Mouse (Mus musculus) neural tube, embryonic 12.5 days (tissue): ENCODE measurements at regions not wholly inside any gene's neighbourhood (a gene's known extent, or its start where the extent isn't known, plus 50 kb on each side); places are given as distances from the start of the nearest gene placed in this dataset.

ENCODE experiments used
- ATAC-seq: fragments of 200-750 bp; cut with Nextera tagmentation; 2 replicates; pipeline ENCODE4 v1.8.0; 2017; ENCODE audit warnings: low read depth, mild to moderate bottlenecking, moderate TSS enrichment, moderate library complexity; ENCODE audit not compliant: low FRiP score
- H3K27ac ChIP-seq: fragments of 300-500 bp; sonication (generic); 2 replicates; pipeline ENCODE4 v1.5.1; 2016
- H3K27me3 ChIP-seq: fragments of 300-500 bp; sonication (generic); replicated peaks from 2 replicates; pipeline ENCODE4 v1.6.1; 2016; ENCODE audit warnings: mild to moderate bottlenecking
- H3K36me3 ChIP-seq: fragments of 300-500 bp; sonication (generic); 2 replicates; pipeline ENCODE4 v1.6.1; 2016; ENCODE audit warnings: mild to moderate bottlenecking
- H3K4me1 ChIP-seq: fragments of 300-500 bp; sonication (generic); 2 replicates; pipeline ENCODE4 v1.6.1; 2016
- H3K4me2 ChIP-seq: fragments of 300-500 bp; sonication (generic); replicated peaks from 2 replicates; pipeline ENCODE4 v1.6.1; 2016; ENCODE audit warnings: mild to moderate bottlenecking
- H3K4me3 ChIP-seq: fragments of 300-500 bp; sonication (generic); 2 replicates; pipeline ENCODE4 v1.5.1; 2016
- H3K9ac ChIP-seq: fragments of 300-500 bp; sonication (generic); 2 replicates; pipeline ENCODE4 v1.6.1; 2016; ENCODE audit warnings: mild to moderate bottlenecking
- H3K9me3 ChIP-seq: fragments of 300-500 bp; sonication (generic); 2 replicates; pipeline ENCODE4 v1.6.1; 2016; ENCODE audit warnings: mild to moderate bottlenecking
- WGBS: fragments of 180-500 bp; shearing (Covaris S2); methylation state at CpG from one replicate; pipeline ENCODE4 v1.1.7; 2016; 5-methylcytosine and 5-hydroxymethylcytosine counted together

- H3K9ac ChIP-seq, result no peak overlapping the region
- H3K9me3 ChIP-seq, result no peaks in the 10 kb centered on the region
- no peaks in the 10 kb centered on the region for H3K36me3 ChIP-seq
- 90% methylated on average over 3 of the region's 3 CpGs for WGBS
- no peaks in the 10 kb centered on the region for H3K27me3 ChIP-seq
- H3K4me3 ChIP-seq, result no peak overlapping the region
- H3K4me1 ChIP-seq, result no peaks in the 10 kb centered on the region
- ATAC-seq, result no peak
- no peak overlapping the region for H3K27ac ChIP-seq
- no peak overlapping the region for H3K4me2 ChIP-seq
These were observed 146.5 kb upstream of the Plcz1 start for GRCm38 (mm10) chr6:140187733-140188132.

- Histone ChIP-seq H3K9me3 (no peaks in the 10 kb centered on the region), H3K27me3 (no peaks in the 10 kb centered on the region), H3K27ac (no peak overlapping the region), H3K4me2 (no peak overlapping the region), H3K4me3 (no peak overlapping the region), H3K36me3 (no peaks in the 10 kb centered on the region), H3K9ac (no peak overlapping the region), H3K4me1 (no peaks in the 10 kb centered on the region)
- 16% methylated on average over 6 of the region's 6 CpGs for WGBS
- no peak for ATAC-seq
These were observed 145.8 kb upstream of the Plcz1 start for GRCm38 (mm10) chr6:140187106-140187505.

- 91% methylated on average over 4 of the region's 4 CpGs for WGBS
- no peak overlapping the region for H3K4me3 ChIP-seq
- no peak for ATAC-seq
- no peak overlapping the region for H3K27ac ChIP-seq
- no peak overlapping the region for H3K9ac ChIP-seq
- no peaks in the 10 kb centered on the region for H3K4me1 ChIP-seq
- no peaks in the 10 kb centered on the region for H3K36me3 ChIP-seq
- no peak overlapping the region for H3K4me2 ChIP-seq
- H3K9me3 ChIP-seq, result no peaks in the 10 kb centered on the region
- H3K27me3 ChIP-seq, result no peaks in the 10 kb centered on the region
These were observed 138.7 kb upstream of the Plcz1 start for GRCm38 (mm10) chr6:140179999-140180398.

- no peaks in the 10 kb centered on the region for H3K36me3 ChIP-seq
- no peak for ATAC-seq
These were observed 137.4 kb upstream of the Plcz1 start for GRCm38 (mm10) chr6:140178425-140179193.

GRCm38 (mm10) chr6:140172716-140173115 lies 131.5 kb upstream of the Plcz1 start:
- Histone ChIP-seq H3K4me3 (no peak overlapping the region), H3K4me2 (no peak overlapping the region), H3K36me3 (no peaks in the 10 kb centered on the region), H3K9ac (no peak overlapping the region), H3K9me3 (0 out of 2 replicates have a peak, but pooled peaks cover 4% of the 10 kb centered on the region), H3K4me1 (no peaks in the 10 kb centered on the region), H3K27me3 (no peaks in the 10 kb centered on the region), H3K27ac (no peak overlapping the region)
- WGBS, result 94% methylated on average over 9 of the region's 9 CpGs
- ATAC-seq, result no peak

More at GRCm38 (mm10) chr6:140178425-140179193, 137.4 kb upstream of the Plcz1 start:
- Histone ChIP-seq H3K9ac (no peak overlapping the region), H3K9me3 (no peaks in the 10 kb centered on the region), H3K4me1 (no peaks in the 10 kb centered on the region), H3K27ac (no peak overlapping the region), H3K4me2 (no peak overlapping the region), H3K27me3 (no peaks in the 10 kb centered on the region), H3K4me3 (no peak overlapping the region)
- 91% methylated on average over 12 of the region's 12 CpGs for WGBS

- H3K4me3 ChIP-seq, result no peak overlapping the region
- H3K4me2 ChIP-seq, result no peak overlapping the region
- H3K4me1 ChIP-seq, result no peaks in the 10 kb centered on the region
- no peak overlapping the region for H3K27ac ChIP-seq
- ATAC-seq, result no peak
- no peaks in the 10 kb centered on the region for H3K36me3 ChIP-seq
- H3K9me3 ChIP-seq, result 0 out of 2 replicates have a peak, but pooled peaks cover 4% of the 10 kb centered on the region
- no peaks in the 10 kb centered on the region for H3K27me3 ChIP-seq
- WGBS, result 95% methylated on average over 3 of the region's 3 CpGs
- H3K9ac ChIP-seq, result no peak overlapping the region
These were observed 128.6 kb upstream of the Plcz1 start for GRCm38 (mm10) chr6:140169836-140170235.

- 84% methylated on average over 4 of the region's 4 CpGs for WGBS
- ATAC-seq, result no peak
These were observed 125.9 kb upstream of the Plcz1 start for GRCm38 (mm10) chr6:140167182-140167581.

GRCm38 (mm10) chr6:140162729-140163128 lies 121.5 kb upstream of the Plcz1 start:
- H3K36me3 ChIP-seq, result no peaks in the 10 kb centered on the region
- 84% methylated on average over 5 of the region's 5 CpGs for WGBS
- no peak overlapping the region for H3K27ac ChIP-seq
- no peak overlapping the region for H3K4me2 ChIP-seq
- H3K9me3 ChIP-seq, result no peaks in the 10 kb centered on the region
- H3K9ac ChIP-seq, result no peak overlapping the region
- no peak for ATAC-seq
- H3K4me3 ChIP-seq, result no peak overlapping the region
- no peaks in the 10 kb centered on the region for H3K4me1 ChIP-seq
- H3K27me3 ChIP-seq, result no peaks in the 10 kb centered on the region

More at GRCm38 (mm10) chr6:140167182-140167581, 125.9 kb upstream of the Plcz1 start:
- Histone ChIP-seq H3K9ac (no peak overlapping the region), H3K27ac (no peak overlapping the region), H3K9me3 (0 out of 2 replicates have a peak, but pooled peaks cover 4% of the 10 kb centered on the region), H3K4me1 (no peaks in the 10 kb centered on the region), H3K4me2 (no peak overlapping the region), H3K4me3 (no peak overlapping the region), H3K27me3 (no peaks in the 10 kb centered on the region), H3K36me3 (no peaks in the 10 kb centered on the region)

GRCm38 (mm10) chr6:140161482-140161881 lies 120.2 kb upstream of the Plcz1 start:
- no peaks in the 10 kb centered on the region for H3K9me3 ChIP-seq
- no peak overlapping the region for H3K4me2 ChIP-seq
- H3K27ac ChIP-seq, result no peak overlapping the region
- no peak for ATAC-seq
- H3K27me3 ChIP-seq, result no peaks in the 10 kb centered on the region
- no peaks in the 10 kb centered on the region for H3K4me1 ChIP-seq
- WGBS, result 75% methylated on average over 4 of the region's 4 CpGs
- H3K9ac ChIP-seq, result no peak overlapping the region
- no peak overlapping the region for H3K4me3 ChIP-seq
- no peaks in the 10 kb centered on the region for H3K36me3 ChIP-seq

GRCm38 (mm10) chr6:140160946-140161345 lies 119.7 kb upstream of the Plcz1 start:
- Histone ChIP-seq H3K27me3 (no peaks in the 10 kb centered on the region), H3K4me2 (no peak overlapping the region), H3K36me3 (no peaks in the 10 kb centered on the region), H3K9ac (no peak overlapping the region), H3K4me3 (no peak overlapping the region), H3K9me3 (no peaks in the 10 kb centered on the region), H3K4me1 (no peaks in the 10 kb centered on the region), H3K27ac (no peak overlapping the region)
- ATAC-seq, result no peak
- WGBS, result 86% methylated on average over 13 of the region's 13 CpGs

- ATAC-seq, result no peak
- H3K9me3 ChIP-seq, result no peaks in the 10 kb centered on the region
- H3K36me3 ChIP-seq, result no peaks in the 10 kb centered on the region
- no peaks in the 10 kb centered on the region for H3K4me1 ChIP-seq
- no peak overlapping the region for H3K9ac ChIP-seq
- H3K4me3 ChIP-seq, result no peak overlapping the region
- no peak overlapping the region for H3K4me2 ChIP-seq
- WGBS, result 87% methylated on average over 13 of the region's 13 CpGs
- no peaks in the 10 kb centered on the region for H3K27me3 ChIP-seq
- no peak overlapping the region for H3K27ac ChIP-seq
These were observed 117.7 kb upstream of the Plcz1 start for GRCm38 (mm10) chr6:140158986-140159385.

GRCm38 (mm10) chr6:140157375-140157774 lies 116.1 kb upstream of the Plcz1 start:
- H3K4me3 ChIP-seq, result no peak overlapping the region
- H3K27me3 ChIP-seq, result no peaks in the 10 kb centered on the region
- H3K4me2 ChIP-seq, result no peak overlapping the region
- ATAC-seq, result no peak
- no peaks in the 10 kb centered on the region for H3K4me1 ChIP-seq
- H3K9ac ChIP-seq, result no peak overlapping the region
- H3K27ac ChIP-seq, result no peak overlapping the region
- H3K36me3 ChIP-seq, result no peaks in the 10 kb centered on the region
- WGBS, result 83% methylated on average over 6 of the region's 6 CpGs
- no peaks in the 10 kb centered on the region for H3K9me3 ChIP-seq
